Mouse (Mus musculus) forebrain, embryonic 10.5 days (tissue): Measurements from ENCODE around the gene Rnf130. TPM values are rescaled to one million over a fixed set of nuclear protein-coding genes. Genes with fewer than 3 reads are reported as not detected.
A peak's percentile ranks its signal among the peaks of the same experiment; 100 is the strongest.

Source experiments
- DNase-seq: peaks from one replicate; pipeline ENCODE4 v3.0.0-alpha.2; 2017; ENCODE audit warnings: low spot score; ENCODE audit errors: extremely low spot score
- H3K27ac ChIP-seq: fragments of 300-500 bp; sonication (generic); 2 replicates; pipeline ENCODE4 v1.5.1; 2016; ENCODE audit warnings: mild to moderate bottlenecking
- H3K27me3 ChIP-seq: fragments of 300-500 bp; sonication (generic); 2 replicates; pipeline ENCODE4 v1.6.1; 2016; ENCODE audit warnings: mild to moderate bottlenecking; ENCODE audit not compliant: poor library complexity, severe bottlenecking
- H3K36me3 ChIP-seq: fragments of 300-500 bp; sonication (generic); replicated peaks from 2 replicates; pipeline ENCODE4 v1.6.1; 2016; ENCODE audit warnings: mild to moderate bottlenecking, moderate library complexity
- H3K4me1 ChIP-seq: fragments of 300-500 bp; sonication (generic); 2 replicates; pipeline ENCODE4 v1.6.1; 2016
- H3K4me3 ChIP-seq: fragments of 300-500 bp; sonication (generic); 2 replicates; pipeline ENCODE4 v1.5.1; 2016; ENCODE audit warnings: mild to moderate bottlenecking, moderate library complexity
- H3K9me3 ChIP-seq: fragments of 300-500 bp; sonication (generic); 2 replicates; pipeline ENCODE4 v1.6.1; 2016; ENCODE audit warnings: mild to moderate bottlenecking, moderate library complexity
- WGBS: fragments of 180-500 bp; shearing (Covaris S2); methylation state at CpG from one replicate; pipeline ENCODE4 v1.1.7; 2016; 5-methylcytosine and 5-hydroxymethylcytosine counted together
- polyA plus RNA-seq: library from polyadenylated mRNA; unstranded; fragments of >200 nt; fragmentation: Nextera tagmentation; extraction: Ambion mirVana; gene quantifications from 2 replicates; pipeline ENCODE4 v1.2.1, GENCODE M21; 2016

Gene Rnf130
- polyA plus RNA-seq, 1 experiment from 2014 or later, result 55.9 TPM

GRCm38 (mm10) chr11:49996398-49996797 lies 28.7 kb upstream of the Rnf130 start:
- no peak for DNase-seq
- H3K36me3 ChIP-seq, result no peaks in the 10 kb centered on the region
- H3K9me3 ChIP-seq, result no peaks in the 10 kb centered on the region
- 82% methylated on average over 4 of the region's 4 CpGs for WGBS
- no peaks in the 10 kb centered on the region for H3K4me1 ChIP-seq
- no peak overlapping the region for H3K4me3 ChIP-seq
- no peaks in the 10 kb centered on the region for H3K27me3 ChIP-seq
- no peak overlapping the region for H3K27ac ChIP-seq

GRCm38 (mm10) chr11:49997321-49997720 lies 27.8 kb upstream of the Rnf130 start:
- DNase-seq, result no peak

GRCm38 (mm10) chr11:50002853-50003252 lies 22.3 kb upstream of the Rnf130 start:
- no peaks in the 10 kb centered on the region for H3K9me3 ChIP-seq
- no peaks in the 10 kb centered on the region for H3K27me3 ChIP-seq
- H3K27ac ChIP-seq, result no peak overlapping the region
- no peaks in the 10 kb centered on the region for H3K36me3 ChIP-seq
- no peak for DNase-seq
- 97% methylated on average over 4 of the region's 4 CpGs for WGBS
- H3K4me3 ChIP-seq, result no peak overlapping the region
- H3K4me1 ChIP-seq, result no peaks in the 10 kb centered on the region

More at GRCm38 (mm10) chr11:49997321-49997720, 27.8 kb upstream of the Rnf130 start:
- no peak overlapping the region for H3K27ac ChIP-seq
- no peaks in the 10 kb centered on the region for H3K9me3 ChIP-seq
- 87% methylated on average over 5 of the region's 5 CpGs for WGBS
- no peaks in the 10 kb centered on the region for H3K36me3 ChIP-seq
- no peaks in the 10 kb centered on the region for H3K27me3 ChIP-seq
- H3K4me1 ChIP-seq, result no peaks in the 10 kb centered on the region
- H3K4me3 ChIP-seq, result no peak overlapping the region

- Histone ChIP-seq H3K4me1 (peaks cover 5% of the 10 kb centered on the region; the same call in 1 of the 2 replicates), H3K27ac (no peak overlapping the region), H3K27me3 (0 out of 2 replicates have a peak, but pooled peaks cover 14% of the 10 kb centered on the region), H3K9me3 (no peaks in the 10 kb centered on the region), H3K36me3 (no peaks in the 10 kb centered on the region), H3K4me3 (no peak overlapping the region)
- WGBS, result 78% methylated on average over 10 of the region's 10 CpGs
- DNase-seq, result no peak
These were observed 17.4 kb upstream of the Rnf130 start for GRCm38 (mm10) chr11:50007776-50008175.

- no peaks in the 10 kb centered on the region for H3K9me3 ChIP-seq
- peaks cover 8% of the 10 kb centered on the region; the same call in 1 of the 2 replicates for H3K4me1 ChIP-seq
- no peak overlapping the region for H3K4me3 ChIP-seq
- 0 out of 2 replicates have a peak, but pooled peaks cover 14% of the 10 kb centered on the region for H3K27me3 ChIP-seq
- no peak overlapping the region for H3K27ac ChIP-seq
- H3K36me3 ChIP-seq, result no peaks in the 10 kb centered on the region
- no peak for DNase-seq
- WGBS, result 19% methylated on average over 5 of the region's 5 CpGs
These were observed 16.9 kb upstream of the Rnf130 start for GRCm38 (mm10) chr11:50008231-50008630.

GRCm38 (mm10) chr11:50013016-50013415 lies 12.1 kb upstream of the Rnf130 start:
- DNase-seq, result no peak
- 69% methylated on average over 6 of the region's 6 CpGs for WGBS
- peaks cover 7% of the 10 kb centered on the region; the same call in 1 of the 2 replicates for H3K4me1 ChIP-seq
- H3K27ac ChIP-seq, result no peak overlapping the region
- no peaks in the 10 kb centered on the region for H3K9me3 ChIP-seq
- H3K36me3 ChIP-seq, result no peaks in the 10 kb centered on the region
- peaks cover 18% of the 10 kb centered on the region; the same call in 1 of the 2 replicates for H3K27me3 ChIP-seq
- no peak overlapping the region for H3K4me3 ChIP-seq

- Histone ChIP-seq H3K4me3 (no peak overlapping the region), H3K27ac (no peak overlapping the region), H3K36me3 (no peaks in the 10 kb centered on the region), H3K9me3 (no peaks in the 10 kb centered on the region), H3K27me3 (peaks cover 13% of the 10 kb centered on the region; the same call in 1 of the 2 replicates), H3K4me1 (0 out of 2 replicates have a peak, but pooled peaks cover 3% of the 10 kb centered on the region)
- no peak for DNase-seq
- WGBS, result 89% methylated on average over 5 of the region's 5 CpGs
These were observed 8.6 kb upstream of the Rnf130 start for GRCm38 (mm10) chr11:50016503-50016902.

- no peak overlapping the region for H3K27ac ChIP-seq
- DNase-seq, result no peak
- H3K4me3 ChIP-seq, result no peak overlapping the region
- no peaks in the 10 kb centered on the region for H3K36me3 ChIP-seq
- no peaks in the 10 kb centered on the region for H3K9me3 ChIP-seq
- peaks cover 10% of the 10 kb centered on the region for H3K27me3 ChIP-seq
- WGBS, result 79% methylated on average over 7 of the region's 7 CpGs
- H3K4me1 ChIP-seq, result 0 out of 2 replicates have a peak, but pooled peaks cover 3% of the 10 kb centered on the region
These were observed 7.6 kb upstream of the Rnf130 start for GRCm38 (mm10) chr11:50017511-50017910.

- H3K4me3 ChIP-seq, result no peak overlapping the region
- DNase-seq, result no peak
- H3K27ac ChIP-seq, result no peak overlapping the region
- peaks cover 20% of the 10 kb centered on the region for H3K27me3 ChIP-seq
- H3K36me3 ChIP-seq, result no peaks in the 10 kb centered on the region
- no peaks in the 10 kb centered on the region for H3K4me1 ChIP-seq
- no peaks in the 10 kb centered on the region for H3K9me3 ChIP-seq
These were observed 6.3 kb upstream of the Rnf130 start for GRCm38 (mm10) chr11:50018848-50019247.

- Histone ChIP-seq H3K27me3 (peaks cover 26% of the 10 kb centered on the region), H3K4me3 (no peak overlapping the region), H3K4me1 (peaks cover 16% of the 10 kb centered on the region), H3K9me3 (no peaks in the 10 kb centered on the region), H3K36me3 (no peaks in the 10 kb centered on the region), H3K27ac (no peak overlapping the region)
- 79% methylated on average over 3 of the region's 3 CpGs for WGBS
- DNase-seq, result no peak
These were observed 3.1 kb upstream of the Rnf130 start for GRCm38 (mm10) chr11:50022085-50022484.

GRCm38 (mm10) chr11:50024445-50024832 lies 707 bp upstream of the Rnf130 start:
- H3K36me3 ChIP-seq, result no peaks in the 10 kb centered on the region
- H3K9me3 ChIP-seq, result no peaks in the 10 kb centered on the region
- peak overlapping the region; percentile 97 for H3K4me3 ChIP-seq
- peaks cover 26% of the 10 kb centered on the region for H3K27me3 ChIP-seq
- peaks cover 39% of the 10 kb centered on the region for H3K4me1 ChIP-seq
- 66% methylated on average over 6 of the region's 6 CpGs for WGBS
- no peak for DNase-seq
- H3K27ac ChIP-seq, result peak overlapping the region; percentile 98

GRCm38 (mm10) chr11:50025721-50026520 lies 775 bp downstream of the Rnf130 start:
- no peak for DNase-seq
- no peaks in the 10 kb centered on the region for H3K36me3 ChIP-seq
- H3K4me3 ChIP-seq, result peak overlapping the region; percentile 97
- H3K27me3 ChIP-seq, result peaks cover 26% of the 10 kb centered on the region
- no peaks in the 10 kb centered on the region for H3K9me3 ChIP-seq
- H3K4me1 ChIP-seq, result peaks cover 42% of the 10 kb centered on the region
- 8% methylated on average over 24 of the region's 24 CpGs for WGBS
- H3K27ac ChIP-seq, result peak overlapping the region; percentile 98

GRCm38 (mm10) chr11:50026521-50027090 lies 1.5 kb downstream of the Rnf130 start:
- no peak for DNase-seq
- no peaks in the 10 kb centered on the region for H3K9me3 ChIP-seq
- no peaks in the 10 kb centered on the region for H3K36me3 ChIP-seq
- peak overlapping the region; percentile 98 for H3K27ac ChIP-seq
- H3K27me3 ChIP-seq, result peaks cover 26% of the 10 kb centered on the region
- WGBS, result 60% methylated on average over 3 of the region's 3 CpGs
- peaks cover 42% of the 10 kb centered on the region for H3K4me1 ChIP-seq
- peak overlapping the region; percentile 97 for H3K4me3 ChIP-seq
